Mouse (Mus musculus): Measurements from ENCODE around the gene Adcy1.
"Not testable (repeated sequence)": the region's sequence is repeated elsewhere in the genome, so short reads cannot be mapped to it uniquely, and the experiment has no call there.

The Adcy1 gene

DNA sequence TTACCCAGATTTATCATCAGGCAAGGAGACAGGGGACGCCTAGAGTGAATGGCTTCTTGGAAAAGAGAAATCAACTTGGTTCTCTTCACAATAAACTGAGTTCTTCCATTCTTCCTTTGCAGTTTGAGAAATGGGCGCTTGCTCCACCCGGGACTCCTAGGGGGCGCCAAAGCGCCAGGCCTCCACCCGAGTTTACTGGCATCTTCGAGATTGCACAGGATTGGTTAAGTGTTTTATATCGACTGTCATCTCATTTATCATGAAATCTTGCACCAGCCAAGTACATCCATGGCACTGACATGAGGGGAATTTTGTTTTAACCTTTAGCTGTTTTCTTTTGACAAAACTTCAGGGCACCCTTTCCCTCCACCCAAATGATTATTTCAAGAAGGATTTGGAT lies 152.4 kb downstream of the Adcy1 start:
- no peak for DNase-seq (ENCODE audit: low spot score)

DNA sequence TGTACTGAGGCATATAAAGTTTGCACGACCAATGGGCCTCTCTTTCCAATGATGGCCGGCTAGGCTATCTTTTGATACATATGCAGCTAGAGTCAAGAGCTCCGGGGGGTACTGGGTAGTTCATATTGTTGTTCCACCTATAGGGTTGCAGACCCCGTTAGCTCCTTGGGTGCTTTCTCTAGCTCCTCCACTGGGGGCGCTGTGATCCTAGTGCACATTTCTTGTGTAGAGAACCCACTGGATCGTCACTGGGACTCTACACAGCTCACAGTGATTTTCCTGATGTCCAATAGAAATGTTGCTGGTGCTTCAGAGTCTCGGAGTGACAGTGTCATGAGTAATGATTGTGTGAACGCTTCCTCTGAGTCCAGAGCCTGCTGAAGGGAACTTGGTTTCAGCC lies 158.5 kb downstream of the Adcy1 start:
- not testable (repeated sequence) for DNase-seq (ENCODE audit: low spot score)

DNA sequence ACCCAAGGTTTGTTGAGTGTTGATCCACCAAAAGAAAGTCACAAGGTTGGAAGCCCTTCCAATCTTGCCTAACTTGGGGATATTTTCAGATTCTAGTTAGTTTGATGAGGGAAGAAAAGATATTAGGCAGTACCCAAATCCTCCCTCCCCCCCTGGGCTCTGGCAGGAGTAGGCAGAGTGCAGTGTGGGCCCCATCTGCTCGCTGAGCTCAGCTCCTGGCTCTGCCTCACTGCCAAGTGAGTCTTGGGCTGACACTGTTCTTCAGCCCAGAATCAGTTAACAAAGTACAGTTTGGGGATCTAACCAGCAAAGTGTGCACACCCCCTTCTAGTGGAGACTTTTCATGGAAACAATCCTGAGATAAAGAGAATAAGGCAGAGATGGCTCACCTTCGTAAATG lies 162.9 kb downstream of the Adcy1 start:
- no peak for DNase-seq (ENCODE audit: low spot score)

DNA sequence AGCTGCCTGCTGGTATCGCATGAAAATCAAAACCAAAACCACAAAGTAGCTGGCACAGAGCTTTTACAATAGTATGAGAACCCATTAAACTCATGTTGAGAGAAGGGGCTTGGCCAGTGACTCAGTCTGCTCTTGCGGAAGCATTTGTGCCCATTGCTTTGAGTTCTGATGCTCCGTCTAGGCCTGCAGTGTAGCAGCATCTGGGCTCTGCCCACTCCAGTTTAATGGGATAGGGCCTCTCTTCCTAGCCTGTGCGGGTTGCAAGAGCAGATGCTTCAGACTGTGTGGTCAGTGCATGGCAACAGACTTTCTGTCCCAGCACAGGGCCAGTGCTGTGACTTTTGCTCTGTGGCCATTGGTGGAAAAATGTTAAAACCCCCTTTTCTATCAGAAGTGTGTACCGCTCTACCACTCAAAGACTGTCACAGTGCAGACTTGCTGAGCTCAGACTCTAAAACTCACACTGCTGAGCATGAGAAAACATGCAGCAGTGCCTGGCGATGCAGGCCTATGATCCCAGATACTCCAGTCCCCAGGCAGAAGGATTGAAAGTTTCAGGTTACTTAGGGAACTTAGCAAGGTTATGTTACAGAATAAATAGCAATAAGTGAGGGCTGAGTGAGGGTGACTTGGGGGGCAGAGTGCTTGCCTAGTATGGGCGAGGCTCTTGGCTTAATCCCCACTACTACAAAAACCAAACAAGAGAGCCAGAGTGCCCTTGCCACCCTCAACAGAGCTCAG lies 163.7 kb downstream of the Adcy1 start:
- DNase-seq (ENCODE audit: low spot score): no peak

DNA sequence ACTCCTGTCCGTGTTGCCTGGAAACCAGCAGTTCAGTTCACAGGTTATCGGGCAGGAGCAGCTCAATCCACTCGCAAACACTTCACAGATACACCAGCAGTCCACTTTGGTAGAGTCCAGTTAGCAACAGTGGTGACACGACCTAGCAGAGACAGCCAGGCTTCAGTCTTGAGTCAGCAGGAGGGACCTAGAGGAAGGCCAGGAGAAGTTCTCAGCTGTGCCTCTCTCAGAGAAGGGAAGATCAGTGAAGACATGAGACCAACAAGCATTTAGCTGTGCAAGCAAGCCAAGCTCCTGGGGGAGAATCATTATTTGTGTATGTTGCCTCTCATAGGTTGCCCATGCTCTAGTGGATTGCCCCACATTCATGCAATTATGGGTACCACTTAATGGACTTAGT lies 164.8 kb downstream of the Adcy1 start:
- no peak for DNase-seq (ENCODE audit: low spot score)
